Mouse (Mus musculus) hindlimb bud, embryonic 11.5 days (tissue): ENCODE measurements around the gene Faf2.

Experiments
- DNase-seq: peaks from one replicate; pipeline ENCODE4 v3.0.0-alpha.2; 2012; ENCODE audit warnings: low read depth, low spot score; ENCODE audit errors: extremely low spot score

Faf2 gene

GRCm38 (mm10) chr13:54678263-54678662, 56.7 kb downstream of the Faf2 start:
- DNase-seq = no peak

DNA sequence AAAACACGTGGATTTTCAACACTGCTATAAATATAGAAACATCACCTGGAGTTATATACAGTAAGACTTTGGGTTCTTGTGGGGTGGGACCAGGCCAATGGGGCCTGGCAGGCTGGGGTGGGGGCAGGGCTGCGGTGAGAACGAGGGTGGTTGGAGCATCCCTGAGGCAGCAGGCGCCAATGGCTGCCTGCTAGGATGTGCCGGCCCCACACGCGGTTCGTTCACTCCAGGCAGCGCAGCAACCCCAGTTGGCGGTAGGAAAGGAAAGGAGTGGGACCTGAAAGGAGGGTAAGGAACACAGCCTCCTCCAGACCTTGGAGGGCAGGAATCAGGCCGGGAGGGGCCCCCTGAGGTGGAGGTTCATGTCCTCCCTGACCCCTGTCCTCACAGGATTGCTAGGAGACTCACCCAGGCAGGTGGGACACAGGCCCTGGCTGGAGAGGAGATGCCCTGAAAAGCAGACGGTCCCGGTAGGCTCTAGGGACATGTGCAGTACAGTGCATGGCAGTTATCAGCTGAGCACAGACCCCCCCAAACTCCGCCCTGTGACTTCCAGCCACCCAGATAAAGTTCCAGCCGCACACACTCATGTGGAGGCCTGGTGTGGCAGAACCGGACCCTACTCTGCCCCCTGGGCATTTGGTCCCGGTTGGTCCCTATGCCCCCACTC, 58.7 kb downstream of the Faf2 start:
- no peak for DNase-seq

- DNase-seq = no peak
Observed at GRCm38 (mm10) chr13:54681291-54681690, 59.7 kb downstream of the Faf2 start.

DNA sequence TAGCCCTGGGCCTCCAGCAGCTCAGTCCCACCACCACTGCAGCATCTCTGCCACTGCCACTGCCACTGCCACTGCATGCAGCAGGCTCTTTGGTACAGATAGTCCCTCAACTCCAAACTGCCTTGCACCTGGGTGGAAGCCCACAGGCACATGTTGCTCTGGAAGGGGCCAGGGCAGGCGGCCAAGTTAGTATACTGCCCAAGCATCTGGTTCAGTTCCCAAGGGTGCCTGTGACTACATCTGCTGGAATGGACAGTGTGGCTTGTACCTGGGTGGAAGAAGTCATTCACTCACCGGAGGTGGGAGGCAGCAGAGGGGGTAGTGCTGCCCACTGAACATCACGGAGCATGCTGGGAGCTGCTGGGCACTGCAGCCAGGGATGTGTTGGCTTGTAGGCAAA, 61.7 kb downstream of the Faf2 start:
- no peak for DNase-seq

- DNase-seq = no peak
Observed at GRCm38 (mm10) chr13:54684140-54684896, 62.7 kb downstream of the Faf2 start.

DNA sequence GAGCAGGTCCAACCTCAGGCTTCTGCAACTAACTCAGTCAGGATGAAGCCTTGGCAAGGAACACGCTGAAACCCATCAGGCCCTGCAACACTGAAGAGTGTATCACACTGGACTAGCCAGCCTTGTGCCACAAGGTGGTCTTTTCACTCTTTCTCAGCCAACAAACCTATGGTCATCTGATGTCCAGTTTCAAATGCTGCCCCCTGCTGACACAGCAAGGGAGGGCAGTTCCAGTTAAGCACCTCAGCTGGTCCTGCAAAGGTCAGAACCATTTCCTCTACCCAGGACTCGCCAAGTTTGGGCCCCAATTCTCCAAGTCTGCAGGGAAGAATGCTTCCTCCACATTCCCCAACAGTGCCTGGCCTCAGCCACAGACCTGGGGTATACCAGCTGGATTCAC, 63.6 kb downstream of the Faf2 start:
- no peak for DNase-seq

- no peak for DNase-seq
Observed at GRCm38 (mm10) chr13:54686139-54687053, 64.8 kb downstream of the Faf2 start.

DNA sequence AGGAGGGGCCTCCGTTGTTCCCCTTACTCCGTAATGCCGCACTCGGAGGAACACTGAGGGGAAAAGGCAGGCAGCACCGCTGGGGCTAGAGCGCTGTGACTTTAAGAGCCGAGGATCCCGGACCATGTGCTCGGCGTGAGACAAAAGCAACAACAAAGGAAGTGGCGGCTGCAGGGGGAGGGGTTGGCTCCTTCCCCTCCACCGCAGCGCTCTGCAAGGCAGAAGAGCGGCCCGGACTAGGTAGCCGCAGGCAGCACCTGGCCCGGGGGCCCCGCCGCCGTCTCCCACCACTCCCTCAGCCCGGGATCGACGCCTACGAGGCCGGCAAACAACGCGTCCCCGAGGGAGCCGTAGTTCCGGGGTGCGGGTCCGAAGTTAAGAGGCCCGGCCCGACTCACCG, 65.5 kb downstream of the Faf2 start:
- DNase-seq = no peak

GRCm38 (mm10) chr13:54687575-54688424, 66.2 kb downstream of the Faf2 start:
- DNase-seq = peak; percentile 82

DNA sequence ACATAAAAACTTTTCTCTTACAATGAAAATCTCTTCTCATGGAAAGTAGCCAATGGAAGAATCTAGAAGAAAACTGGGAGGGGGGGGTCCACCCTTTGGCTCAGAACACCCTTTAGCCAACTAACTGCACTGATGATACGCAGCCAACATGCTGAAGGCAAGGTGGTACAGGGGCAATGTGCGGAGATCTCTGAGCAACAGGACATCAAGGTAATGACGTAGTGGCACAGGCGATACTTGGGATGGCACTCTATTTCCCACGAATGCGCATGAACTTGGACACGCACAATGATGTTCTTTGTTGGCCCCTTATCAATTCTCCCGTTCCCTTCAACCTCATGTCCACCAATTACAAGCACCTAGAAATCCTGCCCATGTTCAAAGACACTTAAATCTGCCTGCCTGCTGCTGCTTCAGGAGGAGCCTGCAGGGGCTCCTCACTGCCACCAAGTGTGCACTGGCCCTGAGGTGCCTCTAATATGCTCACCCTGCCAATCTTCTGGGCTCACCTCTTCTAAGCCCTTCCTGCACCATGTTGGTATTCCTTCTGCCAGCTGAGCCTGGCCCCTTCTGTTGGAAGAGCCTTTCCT, 68.7 kb downstream of the Faf2 start:
- DNase-seq = no peak

DNA sequence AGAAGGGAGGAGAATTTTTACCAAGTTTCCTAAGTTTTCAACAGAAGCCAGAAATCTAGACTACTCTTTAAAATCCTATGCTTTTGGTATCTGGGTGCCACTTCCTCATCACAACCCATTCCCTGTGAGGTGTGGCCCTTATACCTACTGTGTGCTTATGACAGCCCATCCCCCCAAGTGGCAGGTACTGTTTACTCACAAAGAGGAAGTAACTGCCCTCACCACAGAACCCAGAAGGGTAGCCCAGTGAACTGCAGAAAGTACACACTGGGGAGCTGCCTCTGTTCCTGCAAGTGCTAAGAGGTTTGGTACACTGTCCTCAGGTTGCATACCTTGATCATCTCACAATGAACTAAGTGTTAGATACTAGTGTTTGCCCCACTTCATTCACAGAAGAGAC, 70.2 kb downstream of the Faf2 start:
- no peak for DNase-seq

GRCm38 (mm10) chr13:54692711-54693557, 71.3 kb downstream of the Faf2 start:
- no peak for DNase-seq

DNA sequence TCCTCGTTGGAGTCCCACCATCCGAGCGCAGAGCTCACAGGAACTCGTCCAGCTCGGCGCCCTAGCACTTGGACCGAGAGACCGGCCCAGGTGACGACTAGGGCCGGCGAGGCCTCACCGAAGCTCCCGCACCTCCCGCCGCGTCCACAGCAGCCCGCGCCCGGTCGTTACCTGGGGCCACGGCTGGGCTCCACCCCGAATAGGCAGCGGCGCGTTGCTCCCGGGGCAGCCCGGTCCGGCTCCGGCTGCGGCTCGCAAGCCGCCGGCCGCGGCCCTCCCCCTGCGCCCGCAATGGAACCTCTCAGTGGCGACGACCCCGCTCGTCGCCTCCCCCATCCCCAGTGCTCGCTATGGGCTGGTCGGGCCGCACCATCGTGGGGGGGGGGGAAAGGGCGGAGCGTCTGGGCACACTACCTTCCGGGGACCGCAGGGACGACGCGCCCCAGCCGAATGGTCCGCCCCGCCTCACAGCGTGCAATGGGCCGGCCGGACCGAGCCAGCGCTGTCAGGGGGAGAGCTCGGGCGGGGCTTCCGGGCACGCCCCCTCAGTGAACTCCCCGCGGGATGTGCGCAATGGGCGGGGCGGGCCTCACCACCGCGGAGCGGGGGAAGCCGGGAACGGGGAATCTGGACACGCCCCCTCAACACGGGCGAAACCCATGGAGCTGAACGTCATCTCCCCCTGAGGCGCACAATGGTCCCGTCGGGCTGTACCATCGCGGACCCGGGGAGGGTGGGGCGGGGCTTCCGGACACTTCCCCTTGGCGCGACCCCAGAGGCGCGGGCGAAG, 72.2 kb downstream of the Faf2 start, which contains the start of gene Rnf44:
Gene Rnf44 (minus strand): TSS at position 350 of the 790 bp plus-strand sequence.
- DNase-seq = peak; percentile 95

- no peak for DNase-seq
Observed at GRCm38 (mm10) chr13:54694348-54695060, 72.9 kb downstream of the Faf2 start.

- DNase-seq = no peak
Observed at GRCm38 (mm10) chr13:54695479-54696230, 74.1 kb downstream of the Faf2 start.

GRCm38 (mm10) chr13:54701243-54701642, 79.7 kb downstream of the Faf2 start, which contains the start of gene Cdhr2:
Gene Cdhr2 (plus strand): TSS chr13:54701461.
- no peak for DNase-seq

GRCm38 (mm10) chr13:54702507-54702906, 80.9 kb downstream of the Faf2 start:
- no peak for DNase-seq
